Mouse (Mus musculus): Measurements from ENCODE around the gene Nrn1l. TPM values are rescaled to one million over a fixed set of nuclear protein-coding genes. Genes with fewer than 3 reads are reported as not detected.

The Nrn1l gene
- total and polyA plus RNA-seq, 2 experiments from 2014 or later, result 1.9 to 3.3 TPM

DNA sequence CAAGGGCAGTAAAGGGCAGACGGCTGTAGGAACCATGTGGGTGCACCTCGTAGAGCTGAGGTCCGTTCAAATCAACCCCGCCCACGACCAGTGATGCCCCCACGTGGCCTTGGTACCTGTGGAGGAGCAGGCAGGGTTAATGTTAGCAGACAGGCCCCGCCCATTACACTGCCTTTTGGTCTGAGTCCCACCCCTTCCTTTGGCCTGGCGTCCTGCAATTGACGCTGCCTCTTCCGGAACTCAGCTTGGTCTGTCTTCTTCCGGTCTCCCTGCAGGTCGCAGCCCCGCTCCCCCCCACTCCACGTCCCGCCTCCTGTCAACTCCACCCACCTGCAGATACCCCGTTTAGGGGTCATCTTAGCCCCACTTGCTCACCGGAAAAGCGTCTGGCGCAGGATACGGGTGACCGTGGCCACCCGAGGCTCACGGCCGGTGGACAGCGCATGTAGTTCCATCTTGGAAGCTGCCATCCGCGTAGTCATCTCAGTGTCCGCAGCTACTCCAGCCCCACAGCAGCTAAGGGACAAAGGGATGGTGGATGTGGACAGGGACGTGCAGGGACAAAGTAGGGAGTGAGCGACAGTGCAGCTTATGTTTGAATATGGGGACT is 43.6 kb downstream of the Nrn1l start:
- Histone ChIP-seq H3K9me3 (ENCODE audit: low read length) (no peaks in the 10 kb centered on the region), H3K27me3 (ENCODE audit: insufficient read depth, low read length) (no peaks in the 10 kb centered on the region), H3K4me3 (ENCODE audit: low read length) (peak overlapping the region; percentile 69), H3K9ac (replicated peaks; ENCODE audit: low read length) (peak overlapping the region; percentile 84), H3K27ac (peak overlapping the region; percentile 97), H3K36me3 (ENCODE audit: insufficient read depth, low read length) (0 out of 2 replicates have a peak, but pooled peaks cover 6% of the 10 kb centered on the region), H3K4me1 (ENCODE audit: insufficient read depth, low read length) (no peaks in the 10 kb centered on the region), H3K4me2 (ENCODE audit: low read depth, low read length) (peak overlapping the region; percentile 97)
- ATAC-seq, result peak; percentile 90
- TF ChIP-seq CTCF (IDR thresholded peaks at IDR 0.05; ENCODE audit: low read depth), result 0 out of 2 replicates have a peak, but pooled peaks have one; percentile 5
- DNase-seq (ENCODE audit: low spot score), result peak; percentile 95
- under 1% methylated on average over 30 of the region's 30 CpGs for WGBS

DNA sequence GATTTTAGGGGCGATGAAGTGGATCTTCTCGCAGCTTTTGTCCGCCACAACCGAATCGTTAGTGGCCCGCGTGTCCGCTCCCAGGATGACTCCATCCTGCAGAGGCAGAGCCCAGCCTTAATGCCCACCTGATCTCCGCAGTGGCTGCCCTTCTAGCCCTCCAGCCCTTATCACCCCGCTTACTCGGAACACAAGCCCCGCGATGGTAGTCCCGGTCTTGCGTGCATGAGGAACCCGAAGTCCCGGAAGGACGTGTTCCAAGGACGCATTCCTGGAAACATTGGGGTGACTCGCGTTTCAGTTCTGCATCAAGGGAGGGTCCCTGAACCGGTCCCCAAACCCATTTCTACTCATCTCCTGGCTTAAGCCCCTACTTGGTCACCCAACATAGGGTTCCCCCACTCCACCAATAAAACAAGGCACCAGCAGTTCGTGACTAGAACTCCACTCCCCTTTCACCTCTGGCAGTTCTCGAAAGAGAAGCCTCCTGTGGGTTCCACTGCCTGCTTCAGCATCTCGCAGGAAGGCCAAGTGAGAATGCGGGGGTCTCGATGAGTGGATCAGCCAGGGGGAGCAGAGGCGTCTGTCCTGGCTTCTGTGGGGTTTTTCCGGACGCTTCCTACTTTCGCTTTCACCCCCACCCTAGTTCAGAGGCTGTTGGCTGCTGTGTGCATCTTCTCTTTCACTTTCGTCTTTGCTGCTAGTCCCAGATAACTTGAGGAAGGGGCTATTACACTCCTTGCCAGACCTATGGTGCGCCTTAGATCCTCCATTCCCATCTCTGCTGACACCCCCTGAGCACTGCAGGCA is 44.3 kb downstream of the Nrn1l start:
- no peaks in the 10 kb centered on the region for H3K9me3 ChIP-seq (ENCODE audit: low read length)
- H3K27ac ChIP-seq, result peak overlapping the region; percentile 97
- H3K4me2 ChIP-seq (ENCODE audit: low read depth, low read length), result peak overlapping the region; percentile 97
- H3K27me3 ChIP-seq (ENCODE audit: insufficient read depth, low read length), result no peaks in the 10 kb centered on the region
- 1% methylated on average over 33 of the region's 33 CpGs for WGBS
- H3K9ac ChIP-seq (replicated peaks; ENCODE audit: low read length), result peak overlapping the region; percentile 84
- TF ChIP-seq CTCF (IDR thresholded peaks at IDR 0.05; ENCODE audit: low read depth), result no peak
- no peaks in the 10 kb centered on the region for H3K36me3 ChIP-seq (ENCODE audit: insufficient read depth, low read length)
- peak overlapping the region; percentile 69 for H3K4me3 ChIP-seq (ENCODE audit: low read length)
- DNase-seq (ENCODE audit: low spot score) (peak; percentile 45), ATAC-seq (peak; percentile 38)
- H3K4me1 ChIP-seq (ENCODE audit: insufficient read depth, low read length), result no peaks in the 10 kb centered on the region

DNA sequence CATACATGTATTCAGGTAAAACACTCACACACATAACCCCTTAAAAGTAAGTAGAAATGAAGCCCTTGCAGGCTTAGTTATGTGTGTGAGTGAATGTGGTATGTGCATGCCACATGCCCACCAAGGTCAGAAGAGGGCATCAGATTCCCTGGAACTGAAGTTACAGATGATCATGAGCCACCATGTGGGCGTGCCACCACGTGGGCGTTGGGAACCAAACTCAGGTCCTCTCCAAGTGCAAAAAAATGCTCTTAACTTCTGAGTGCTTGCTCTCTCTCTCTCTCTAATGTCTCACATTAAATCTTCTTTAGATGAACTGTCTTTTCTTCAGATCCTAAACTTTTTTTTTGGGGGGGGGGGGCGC is 44.9 kb downstream of the Nrn1l start, which contains the start of gene Psmb10:
Gene Psmb10, minus strand, starts transcription at position 139 of the 364 bp plus-strand sequence.
- DNase-seq (ENCODE audit: low spot score), result peak; percentile 42
- no peaks in the 10 kb centered on the region for H3K36me3 ChIP-seq (ENCODE audit: insufficient read depth, low read length)
- H3K4me2 ChIP-seq (ENCODE audit: low read depth, low read length), result peak within 1 kb of the TSS; percentile 97
- peak within 1 kb of the TSS; percentile 84 for H3K9ac ChIP-seq (replicated peaks; ENCODE audit: low read length)
- no peaks in the 10 kb centered on the region for H3K4me1 ChIP-seq (ENCODE audit: insufficient read depth, low read length)
- H3K27ac ChIP-seq, result peak within 1 kb of the TSS; percentile 97
- ATAC-seq, result no peak
- peak; percentile 9; the same call in 1 of the 2 replicates for TF ChIP-seq CTCF (IDR thresholded peaks at IDR 0.05; ENCODE audit: low read depth)
- 28% methylated on average over 4 of the region's 4 CpGs for WGBS
- peak within 1 kb of the TSS; percentile 69 for H3K4me3 ChIP-seq (ENCODE audit: low read length)
- H3K27me3 ChIP-seq (ENCODE audit: insufficient read depth, low read length), result no peaks in the 10 kb centered on the region
- H3K9me3 ChIP-seq (ENCODE audit: low read length), result no peaks in the 10 kb centered on the region

DNA sequence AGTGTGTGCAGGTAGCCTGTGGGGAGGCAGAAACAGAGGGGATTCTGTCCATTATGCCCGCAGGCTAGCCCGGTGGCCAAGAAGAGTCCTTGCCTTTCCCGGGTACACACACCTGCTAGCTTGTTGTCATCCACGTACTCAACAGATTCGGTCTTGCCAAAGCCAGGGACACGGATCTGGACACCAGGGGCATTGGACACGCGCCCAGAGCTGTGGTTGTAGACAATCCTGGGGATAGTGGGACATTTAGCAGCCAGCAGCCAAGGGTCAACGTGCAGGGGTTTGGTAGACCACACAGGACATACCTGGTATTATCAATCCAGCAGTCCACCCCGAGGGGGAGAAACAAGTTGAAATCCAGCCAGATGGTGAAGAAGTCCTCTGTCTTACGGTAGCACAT is 48.7 kb downstream of the Nrn1l start:
- Histone ChIP-seq H3K27ac (no peak overlapping the region), H3K9ac (replicated peaks; ENCODE audit: low read length) (no peak overlapping the region), H3K4me3 (ENCODE audit: low read length) (no peak overlapping the region), H3K4me2 (ENCODE audit: low read depth, low read length) (no peak overlapping the region), H3K36me3 (ENCODE audit: insufficient read depth, low read length) (no peaks in the 10 kb centered on the region; the same call in 1 of the 2 replicates), H3K27me3 (ENCODE audit: insufficient read depth, low read length) (no peaks in the 10 kb centered on the region), H3K9me3 (ENCODE audit: low read length) (no peaks in the 10 kb centered on the region), H3K4me1 (ENCODE audit: insufficient read depth, low read length) (no peaks in the 10 kb centered on the region)
- ATAC-seq (no peak), DNase-seq (ENCODE audit: low spot score) (no peak)
- 83% methylated on average over 11 of the region's 11 CpGs for WGBS
- no peak for TF ChIP-seq CTCF (IDR thresholded peaks at IDR 0.05; ENCODE audit: low read depth)

DNA sequence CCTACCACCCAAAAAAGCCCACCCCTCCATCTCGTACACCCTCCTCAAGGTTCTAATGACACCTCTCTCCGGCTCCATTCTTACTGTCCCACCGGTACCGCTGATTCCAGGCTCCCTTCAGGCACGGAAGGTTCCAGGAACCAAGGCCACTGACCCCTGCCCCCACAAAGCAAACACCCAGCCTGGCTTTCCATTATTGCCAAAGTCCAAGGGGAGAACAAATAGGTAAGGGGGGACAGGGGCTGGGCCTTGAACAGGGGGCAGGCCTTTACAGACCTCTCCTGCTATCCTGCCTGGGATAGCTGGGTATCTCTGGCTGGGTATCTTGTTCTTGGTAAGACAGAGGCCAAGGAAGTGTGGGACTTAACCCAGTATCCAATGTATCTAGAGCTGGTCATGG is 49.2 kb downstream of the Nrn1l start:
- Histone ChIP-seq H3K4me3 (ENCODE audit: low read length) (no peak overlapping the region), H3K36me3 (ENCODE audit: insufficient read depth, low read length) (no peaks in the 10 kb centered on the region; the same call in 1 of the 2 replicates), H3K27ac (peak overlapping the region; percentile 73; the same call in 1 of the 2 replicates), H3K4me1 (ENCODE audit: insufficient read depth, low read length) (no peaks in the 10 kb centered on the region), H3K4me2 (ENCODE audit: low read depth, low read length) (no peak overlapping the region), H3K27me3 (ENCODE audit: insufficient read depth, low read length) (no peaks in the 10 kb centered on the region), H3K9ac (replicated peaks; ENCODE audit: low read length) (no peak overlapping the region), H3K9me3 (ENCODE audit: low read length) (no peaks in the 10 kb centered on the region)
- 92% methylated on average over 5 of the region's 5 CpGs for WGBS
- no peak for DNase-seq (ENCODE audit: low spot score)
- no peak for TF ChIP-seq CTCF (IDR thresholded peaks at IDR 0.05; ENCODE audit: low read depth)
- no peak for ATAC-seq

DNA sequence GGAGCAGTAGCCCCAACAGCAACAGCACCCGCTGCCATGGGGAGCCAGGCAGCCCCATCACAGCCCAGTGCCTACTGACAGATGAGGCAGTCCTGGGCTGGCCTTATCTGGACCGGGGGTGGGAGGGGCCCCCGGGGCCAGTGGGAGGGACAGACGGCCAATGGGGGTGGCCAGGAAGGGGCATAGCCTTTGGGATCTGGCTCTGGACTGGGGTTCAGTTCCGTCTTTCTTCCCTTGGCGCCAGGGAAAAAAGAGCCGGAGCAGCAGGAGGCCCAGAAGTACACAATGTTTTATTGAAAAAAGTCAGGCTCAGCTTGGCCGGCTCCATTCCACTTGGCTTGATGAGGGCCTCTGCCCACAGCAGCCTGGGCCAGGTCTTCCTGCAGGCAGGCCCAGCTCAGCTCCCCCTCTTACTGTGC is 50.0 kb downstream of the Nrn1l start, which contains the start of gene Lcat:
Gene Lcat, minus strand, starts transcription at position 62 of the 419 bp plus-strand sequence.
- no peaks in the 10 kb centered on the region; the same call in 1 of the 2 replicates for H3K36me3 ChIP-seq (ENCODE audit: insufficient read depth, low read length)
- peak; percentile 88 for ATAC-seq

More for the DNA sequence above, 50.0 kb downstream of the Nrn1l start, which contains the start of gene Lcat:
- no peaks in the 10 kb centered on the region for H3K4me1 ChIP-seq (ENCODE audit: insufficient read depth, low read length)
- WGBS, result 28% methylated on average over 7 of the region's 8 CpGs
- no peaks in the 10 kb centered on the region for H3K9me3 ChIP-seq (ENCODE audit: low read length)
- DNase-seq (ENCODE audit: low spot score), result peak; percentile 73
- H3K4me3 ChIP-seq (ENCODE audit: low read length), result no peak within 1 kb of the TSS
- H3K4me2 ChIP-seq (ENCODE audit: low read depth, low read length), result no peak within 1 kb of the TSS
- no peak for TF ChIP-seq CTCF (IDR thresholded peaks at IDR 0.05; ENCODE audit: low read depth)
- H3K27me3 ChIP-seq (ENCODE audit: insufficient read depth, low read length), result no peaks in the 10 kb centered on the region
- no peak within 1 kb of the TSS for H3K9ac ChIP-seq (replicated peaks; ENCODE audit: low read length)
- H3K27ac ChIP-seq, result peak within 1 kb of the TSS; percentile 73

Other genes with a start within 250 kb of the Nrn1l start
- 1.8 and 6.0 TPM in 2 replicates for gene Carmil2, start 207.3 kb upstream of the Nrn1l start, total RNA-seq (2014; rRNA removed)
- gene Carmil2, start 207.3 kb upstream of the Nrn1l start, polyA plus RNA-seq (2015; fragmentation: Nextera tagmentation; extraction: Ambion mirVana), result 29.1 and 30.5 TPM in 2 replicates
- gene Acd, start 192.5 kb upstream of the Nrn1l start, total RNA-seq (2014; rRNA removed), result 25.8 and 39.3 TPM in 2 replicates
- gene Acd, start 192.5 kb upstream of the Nrn1l start, polyA plus RNA-seq (2015; fragmentation: Nextera tagmentation; extraction: Ambion mirVana), result 82.1 and 88.2 TPM in 2 replicates
- 67.6 and 84.6 TPM in 2 replicates for gene Pard6a, start 192.4 kb upstream of the Nrn1l start, total RNA-seq (2014; rRNA removed)
- gene Pard6a, start 192.4 kb upstream of the Nrn1l start, polyA plus RNA-seq (2015; fragmentation: Nextera tagmentation; extraction: Ambion mirVana), result 74.4 and 75.5 TPM in 2 replicates
- not detected in 2 replicates for gene 4933405L10Rik, start 185.9 kb upstream of the Nrn1l start, total RNA-seq (2014; rRNA removed)
- gene 4933405L10Rik, start 185.9 kb upstream of the Nrn1l start, polyA plus RNA-seq (2015; fragmentation: Nextera tagmentation; extraction: Ambion mirVana), result 0.38 and 0.42 TPM in 2 replicates
- 11.7 and 12.1 TPM in 2 replicates for gene Enkd1, start 185.4 kb upstream of the Nrn1l start, total RNA-seq (2014; rRNA removed)
- 17.3 and 18.5 TPM in 2 replicates for gene Enkd1, start 185.4 kb upstream of the Nrn1l start, polyA plus RNA-seq (2015; fragmentation: Nextera tagmentation; extraction: Ambion mirVana)
- gene Gfod2, start 134.9 kb upstream of the Nrn1l start, total RNA-seq (2014; rRNA removed), result 53.1 and 56.3 TPM in 2 replicates
- gene Gfod2, start 134.9 kb upstream of the Nrn1l start, polyA plus RNA-seq (2015; fragmentation: Nextera tagmentation; extraction: Ambion mirVana), result 53.7 and 53.8 TPM in 2 replicates
- 10.5 and 15.7 TPM in 2 replicates for gene Ranbp10, start 66.2 kb upstream of the Nrn1l start, total RNA-seq (2014; rRNA removed)
- 6.3 and 7.2 TPM in 2 replicates for gene Ranbp10, start 66.2 kb upstream of the Nrn1l start, polyA plus RNA-seq (2015; fragmentation: Nextera tagmentation; extraction: Ambion mirVana)
- 0.36 and 0.37 TPM in 2 replicates for gene Tsnaxip1, start 65.8 kb upstream of the Nrn1l start, total RNA-seq (2014; rRNA removed)
- gene Tsnaxip1, start 65.8 kb upstream of the Nrn1l start, polyA plus RNA-seq (2015; fragmentation: Nextera tagmentation; extraction: Ambion mirVana), result 0.64 and 0.71 TPM in 2 replicates
- gene Cenpt, start 40.3 kb upstream of the Nrn1l start, total RNA-seq (2014; rRNA removed), result 40.9 and 45.3 TPM in 2 replicates
- gene Cenpt, start 40.3 kb upstream of the Nrn1l start, polyA plus RNA-seq (2015; fragmentation: Nextera tagmentation; extraction: Ambion mirVana), result 39.9 and 42.8 TPM in 2 replicates
- 86.9 and 112 TPM in 2 replicates for gene Thap11, start 38.4 kb upstream of the Nrn1l start, total RNA-seq (2014; rRNA removed)
- 44.9 and 45.6 TPM in 2 replicates for gene Thap11, start 38.4 kb upstream of the Nrn1l start, polyA plus RNA-seq (2015; fragmentation: Nextera tagmentation; extraction: Ambion mirVana)
- 20.1 and 49.6 TPM in 2 replicates for gene Nutf2, start 33.0 kb upstream of the Nrn1l start, total RNA-seq (2014; rRNA removed)
- 119 and 158 TPM in 2 replicates for gene Nutf2, start 33.0 kb upstream of the Nrn1l start, polyA plus RNA-seq (2015; fragmentation: Nextera tagmentation; extraction: Ambion mirVana)
- gene Edc4, start 12.7 kb upstream of the Nrn1l start, total RNA-seq (2014; rRNA removed), result 113 and 118 TPM in 2 replicates
- 41.7 and 42.0 TPM in 2 replicates for gene Edc4, start 12.7 kb upstream of the Nrn1l start, polyA plus RNA-seq (2015; fragmentation: Nextera tagmentation; extraction: Ambion mirVana)
- gene Pskh1, start 6.9 kb downstream of the Nrn1l start, total RNA-seq (2014; rRNA removed), result 30.0 and 32.3 TPM in 2 replicates
- 11.3 and 11.5 TPM in 2 replicates for gene Pskh1, start 6.9 kb downstream of the Nrn1l start, polyA plus RNA-seq (2015; fragmentation: Nextera tagmentation; extraction: Ambion mirVana)
- gene Ctrl, start 40.3 kb downstream of the Nrn1l start, total RNA-seq (2014; rRNA removed), result 1.7 and 5.5 TPM in 2 replicates
- 3.1 and 3.3 TPM in 2 replicates for gene Ctrl, start 40.3 kb downstream of the Nrn1l start, polyA plus RNA-seq (2015; fragmentation: Nextera tagmentation; extraction: Ambion mirVana)
- 67.3 and 75.1 TPM in 2 replicates for gene Psmb10, start 44.9 kb downstream of the Nrn1l start, total RNA-seq (2014; rRNA removed)
- gene Psmb10, start 44.9 kb downstream of the Nrn1l start, polyA plus RNA-seq (2015; fragmentation: Nextera tagmentation; extraction: Ambion mirVana), result 115 and 117 TPM in 2 replicates
- 24.7 and 26.5 TPM in 2 replicates for gene Lcat, start 49.8 kb downstream of the Nrn1l start, total RNA-seq (2014; rRNA removed)
- gene Lcat, start 49.8 kb downstream of the Nrn1l start, polyA plus RNA-seq (2015; fragmentation: Nextera tagmentation; extraction: Ambion mirVana), result 13.0 and 16.8 TPM in 2 replicates
- 22.5 and 25.5 TPM in 2 replicates for gene Slc12a4, start 72.5 kb downstream of the Nrn1l start, total RNA-seq (2014; rRNA removed)
- 16.3 and 16.9 TPM in 2 replicates for gene Slc12a4, start 72.5 kb downstream of the Nrn1l start, polyA plus RNA-seq (2015; fragmentation: Nextera tagmentation; extraction: Ambion mirVana)
- not detected in 2 replicates for gene Dpep3, start 85.9 kb downstream of the Nrn1l start, total RNA-seq (2014; rRNA removed)
- gene Dpep3, start 85.9 kb downstream of the Nrn1l start, polyA plus RNA-seq (2015; fragmentation: Nextera tagmentation; extraction: Ambion mirVana), result not detected in 2 replicates
- gene Dus2, start 97.8 kb downstream of the Nrn1l start, total RNA-seq (2014; rRNA removed), result 9.3 and 15.4 TPM in 2 replicates
- 20.2 and 22.4 TPM in 2 replicates for gene Dus2, start 97.8 kb downstream of the Nrn1l start, polyA plus RNA-seq (2015; fragmentation: Nextera tagmentation; extraction: Ambion mirVana)
- gene Dpep2nb, start 112.4 kb downstream of the Nrn1l start, total RNA-seq (2014; rRNA removed), result not detected in 2 replicates
- not detected in 2 replicates for gene Dpep2nb, start 112.4 kb downstream of the Nrn1l start, polyA plus RNA-seq (2015; fragmentation: Nextera tagmentation; extraction: Ambion mirVana)
- 36.7 and 43.3 TPM in 2 replicates for gene Ddx28, start 118.3 kb downstream of the Nrn1l start, total RNA-seq (2014; rRNA removed)
- 19.7 and 20.2 TPM in 2 replicates for gene Ddx28, start 118.3 kb downstream of the Nrn1l start, polyA plus RNA-seq (2015; fragmentation: Nextera tagmentation; extraction: Ambion mirVana)
- 14.0 and 24.0 TPM in 2 replicates for gene Nfatc3, start 165.3 kb downstream of the Nrn1l start, total RNA-seq (2014; rRNA removed)
- 2.8 and 2.9 TPM in 2 replicates for gene Nfatc3, start 165.3 kb downstream of the Nrn1l start, polyA plus RNA-seq (2015; fragmentation: Nextera tagmentation; extraction: Ambion mirVana)
- 0.10 and 0.75 TPM in 2 replicates for gene Esrp2, start 243.4 kb downstream of the Nrn1l start, total RNA-seq (2014; rRNA removed)
- 0.10 and 0.15 TPM in 2 replicates for gene Esrp2, start 243.4 kb downstream of the Nrn1l start, polyA plus RNA-seq (2015; fragmentation: Nextera tagmentation; extraction: Ambion mirVana)

Measured in hindbrain, postnatal 0 days (tissue).